Mouse (Mus musculus) spleen, adult 2 months (tissue): ENCODE measurements at regions not wholly inside any gene's neighbourhood (a gene's known extent, or its start where the extent isn't known, plus 50 kb on each side); places are given as distances from the start of the nearest gene placed in this dataset.

Experiments
- CTCF ChIP-seq: fragments of 200-500 bp; IDR thresholded peaks from 2 replicates; pipeline ENCODE4 v1.5.1; 2011; ENCODE audit warnings: mild to moderate bottlenecking, inconsistent platforms; ENCODE audit not compliant: insufficient read depth, insufficient read length, insufficient replicate concordance; ENCODE audit errors: extremely low read depth
- POLR2A ChIP-seq: fragments of 200-500 bp; IDR thresholded peaks from 2 replicates; pipeline ENCODE4 v1.6.1; 2011; ENCODE audit warnings: low read depth, low read length, inconsistent platforms

DNA sequence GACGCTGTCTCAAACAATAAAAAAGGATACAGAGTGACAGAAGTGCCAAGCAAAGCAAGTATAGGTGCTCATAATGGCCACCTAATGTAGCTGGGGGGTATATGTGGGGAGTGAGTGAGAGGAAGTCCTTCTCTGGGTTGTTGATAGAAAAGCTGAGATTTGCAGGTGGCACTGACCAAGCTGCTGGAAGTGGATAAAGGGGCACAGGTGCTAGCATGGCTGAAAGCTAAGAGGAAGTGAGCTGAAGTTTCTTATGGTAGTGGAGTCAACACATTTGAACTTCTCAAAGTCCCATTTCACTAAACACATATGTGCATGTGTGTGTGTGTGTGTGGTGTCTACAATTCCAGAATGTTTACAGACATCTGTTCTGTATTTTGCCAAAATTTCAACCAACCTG is 94.0 kb downstream of the Tmsb4x start:
- no peak for TF ChIP-seq CTCF
- TF ChIP-seq POLR2A: no peak
